Mouse (Mus musculus) embryonic fibroblast, embryonic 13.5 days (primary cell): ENCODE measurements around the gene C2cd4c.

Experiments used
- CTCF ChIP-seq: IDR thresholded peaks from 2 replicates; pipeline ENCODE4 v1.5.1; 2011; ENCODE audit warnings: mild to moderate bottlenecking, control low read depth, low read length, moderate library complexity, borderline replicate concordance; ENCODE audit not compliant: insufficient read depth
- POLR2A ChIP-seq: IDR thresholded peaks from 2 replicates; pipeline ENCODE4 v1.6.1; 2011; ENCODE audit warnings: low read depth, mild to moderate bottlenecking, control low read depth, low read length, moderate library complexity

DNA sequence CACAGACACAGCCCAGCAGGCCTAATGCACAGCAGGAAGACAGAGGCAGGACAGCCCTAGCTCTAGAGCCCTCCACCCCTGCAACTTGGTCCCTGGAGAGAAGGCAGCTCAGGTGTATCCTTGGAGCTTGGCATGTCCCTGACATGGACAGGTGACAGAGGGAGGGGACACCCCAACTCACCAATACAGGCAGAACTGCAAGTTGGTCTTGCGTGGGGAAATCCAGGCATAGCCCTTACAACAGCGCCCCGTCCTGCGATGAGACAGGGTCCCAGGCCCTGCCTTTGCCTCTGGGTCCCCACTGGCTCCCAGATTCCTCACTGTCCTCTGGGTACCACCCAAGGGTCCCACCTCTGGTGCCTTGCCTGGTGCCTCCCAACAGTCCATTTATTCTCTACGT is 28.1 kb downstream of the C2cd4c start:
- TF ChIP-seq CTCF (no peak), POLR2A (no peak)
